Mouse (Mus musculus) CD4-positive, CD25-positive, alpha-beta regulatory T cell, adult 4 months (primary cell): ENCODE measurements around the gene Wdr61. TPM values are rescaled to one million over a fixed set of nuclear protein-coding genes. Genes with fewer than 3 reads are reported as not detected.

ENCODE experiments used
- ATAC-seq: one replicate; pipeline ENCODE4 v1.8.0; 2017
- polyA plus RNA-seq, 2 experiments: library from polyadenylated mRNA; unstranded; fragments of 100-300 nt; shearing (Covaris generic); gene quantifications; one replicate each; pipeline ENCODE4 v1.2.1; 2017

Gene Wdr61
- polyA plus RNA-seq, result 100 to 1,000 TPM; 127 to 147 TPM

DNA sequence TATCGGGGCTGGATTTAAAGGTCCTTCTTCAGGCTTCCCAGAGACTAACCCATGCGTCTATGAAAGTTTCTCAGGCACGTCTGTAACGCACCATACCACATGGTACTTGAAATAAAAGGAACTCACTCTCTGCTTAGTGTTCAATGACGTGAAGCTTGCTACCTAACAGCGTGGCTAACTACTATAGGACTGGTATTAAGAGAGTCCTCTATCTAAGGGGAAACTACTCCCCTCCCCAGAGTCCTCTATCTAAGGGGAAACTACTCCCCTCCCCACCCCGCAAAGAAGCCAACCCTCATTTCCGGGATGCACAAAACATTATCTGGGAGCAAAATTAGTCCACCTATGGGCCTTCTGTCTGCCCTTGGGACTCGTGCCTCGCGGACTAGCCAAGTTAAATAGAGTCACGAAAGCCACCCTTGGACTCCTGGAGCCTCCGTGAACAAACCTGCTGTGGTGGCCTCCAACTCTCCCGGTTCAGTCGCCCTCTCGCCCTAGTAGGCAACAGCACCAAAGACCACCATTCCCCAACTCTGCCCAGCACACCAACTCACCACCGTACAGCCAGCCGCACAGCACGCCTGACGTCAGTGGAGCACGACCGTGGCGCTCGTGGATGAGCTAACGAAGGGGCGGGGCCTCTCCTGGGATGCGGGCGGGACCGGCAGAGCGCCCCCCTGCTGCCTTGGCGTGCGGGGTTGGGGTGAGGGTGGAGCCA lies at the start of gene Wdr61:
TSS of gene Wdr61 (minus strand) at position 599 of the 718 bp plus-strand sequence.
- peak; percentile 94 for ATAC-seq

GRCm38 (mm10) chr9:54784003-54784402 lies 49.7 kb upstream of the Wdr61 start:
- no peak for ATAC-seq

DNA sequence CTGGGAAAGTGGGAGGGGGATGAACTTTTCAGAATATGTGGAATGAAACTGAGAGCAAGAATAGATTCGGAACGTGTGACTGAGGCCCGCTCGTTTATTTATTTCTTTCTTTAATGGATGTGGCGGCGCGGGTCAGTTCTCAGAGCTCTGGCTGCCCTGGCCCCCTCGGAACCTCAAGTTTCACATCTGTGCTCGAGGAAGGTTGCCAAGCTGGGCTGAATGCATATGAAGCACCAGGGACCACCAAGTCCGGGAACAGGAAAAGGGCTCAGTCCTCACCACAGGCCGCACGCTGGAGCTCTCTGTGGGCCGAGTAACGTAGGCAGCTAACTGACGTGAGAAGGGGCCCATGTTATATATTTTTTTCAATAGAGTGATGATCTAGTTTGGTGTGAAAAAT lies 48.2 kb upstream of the Wdr61 start:
- no peak for ATAC-seq

DNA sequence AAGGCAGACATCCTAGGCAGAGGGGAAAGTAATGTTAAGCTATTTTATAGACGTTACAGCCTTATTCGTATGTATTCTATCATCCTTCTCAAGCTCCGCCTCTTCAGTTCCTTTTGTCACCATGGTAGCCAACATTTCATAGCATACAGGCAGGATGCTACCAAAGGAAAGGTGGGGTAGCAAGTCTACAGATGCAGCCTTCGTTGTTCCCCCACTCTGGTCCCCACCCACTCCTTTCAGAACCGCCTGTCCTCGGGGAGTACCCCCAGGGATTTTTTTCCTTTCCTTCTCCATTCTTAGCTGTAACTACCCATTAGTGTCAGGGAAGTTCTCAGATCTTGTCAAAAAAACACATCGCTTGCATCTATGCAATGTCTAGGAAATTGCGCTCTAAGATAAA lies 45.0 kb upstream of the Wdr61 start:
- no peak for ATAC-seq

DNA sequence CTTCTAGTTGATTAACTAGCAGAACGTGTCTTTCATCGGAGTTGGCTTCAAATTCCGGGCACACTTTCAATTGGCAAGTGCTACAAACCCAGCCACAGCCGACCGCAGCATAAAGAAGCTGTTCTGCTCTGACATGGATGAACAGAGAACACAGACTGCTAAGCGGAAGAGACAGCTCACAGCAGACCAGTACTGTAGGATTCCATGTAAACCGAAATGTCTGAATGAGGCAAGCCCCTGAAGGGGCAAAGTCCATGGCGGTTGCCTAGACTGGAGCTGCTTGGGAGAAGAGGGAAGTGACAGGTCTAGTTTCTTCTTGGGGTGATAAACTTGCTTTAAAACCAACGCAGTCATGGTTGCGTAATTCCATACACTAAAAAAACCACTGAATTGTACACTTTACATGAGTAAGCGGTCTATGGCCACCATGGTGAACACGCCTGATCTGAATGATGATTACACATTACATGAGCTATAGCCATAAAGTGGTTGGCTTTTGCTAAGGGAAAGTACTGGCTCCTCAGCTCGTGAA lies 42.2 kb upstream of the Wdr61 start:
- no peak for ATAC-seq

- ATAC-seq, result no peak
Observed at GRCm38 (mm10) chr9:54770140-54770780, 35.9 kb upstream of the Wdr61 start.

DNA sequence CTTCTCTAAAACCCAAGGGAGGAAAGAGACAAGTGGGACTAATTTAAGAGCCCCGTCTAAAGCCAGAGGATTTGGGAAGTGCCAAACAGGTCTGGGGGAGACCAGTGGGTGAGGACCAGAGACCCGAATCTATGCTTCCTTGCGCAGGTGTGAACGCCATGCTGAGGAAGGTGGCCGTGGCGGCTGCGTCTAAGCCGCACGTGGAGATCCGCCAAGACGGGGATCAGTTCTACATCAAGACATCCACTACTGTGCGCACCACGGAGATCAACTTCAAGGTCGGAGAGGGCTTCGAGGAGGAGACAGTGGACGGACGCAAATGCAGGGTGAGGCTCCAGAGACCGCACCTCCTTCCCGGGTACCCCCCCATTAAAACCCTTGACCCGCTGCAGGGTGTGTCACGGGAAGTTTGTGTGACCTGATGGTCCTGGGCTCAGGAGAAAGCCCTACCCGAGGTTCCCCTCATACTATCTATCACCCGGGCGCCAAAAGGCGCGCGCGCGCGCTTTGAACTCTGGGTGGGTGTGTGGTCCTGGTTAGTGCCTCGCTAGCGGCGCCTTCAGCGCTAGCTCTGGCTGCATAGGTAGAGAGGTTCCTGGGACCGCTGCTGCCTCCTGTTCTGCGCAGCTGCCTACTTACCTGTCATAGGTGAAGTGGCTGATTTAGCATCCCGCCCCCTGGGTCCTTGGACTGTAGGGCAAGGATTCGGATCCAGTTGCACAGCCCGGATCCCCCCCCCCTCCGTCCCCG lies 31.2 kb upstream of the Wdr61 start:
- ATAC-seq, result no peak

DNA sequence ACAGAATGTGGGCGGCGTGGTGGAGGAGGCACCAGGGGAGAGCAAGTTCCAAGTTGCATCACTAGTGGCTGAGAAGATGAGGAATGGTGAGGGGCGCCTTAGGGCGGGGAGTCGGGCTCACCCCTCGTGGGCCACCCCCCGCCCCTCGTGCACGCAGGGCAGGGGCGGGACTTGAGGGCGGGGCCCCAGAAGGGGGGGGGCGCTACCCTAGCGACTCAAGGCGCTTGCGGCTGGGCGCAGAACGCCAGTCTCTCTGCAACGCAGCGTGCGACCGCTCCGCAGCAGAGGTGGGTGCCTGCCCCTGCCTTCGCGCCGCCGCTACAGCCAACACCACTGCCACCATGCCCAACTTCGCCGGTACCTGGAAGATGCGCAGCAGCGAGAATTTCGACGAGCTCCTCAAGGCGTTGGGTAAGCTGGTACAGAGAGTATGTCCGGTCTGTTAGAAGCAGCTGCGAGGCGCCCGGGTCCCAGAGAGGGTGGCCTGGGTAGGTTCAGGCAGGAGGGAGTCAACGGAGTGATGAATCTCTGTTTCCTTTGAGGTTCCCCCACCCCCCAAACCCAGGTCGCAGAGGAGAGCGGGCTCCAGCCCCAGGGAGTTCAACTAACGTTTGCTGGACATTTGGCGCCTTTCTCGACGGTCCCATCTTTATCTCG lies 30.4 kb upstream of the Wdr61 start, which contains the start of gene Crabp1:
TSS of gene Crabp1 (plus strand) at position 188 of the 657 bp plus-strand sequence.
- no peak for ATAC-seq

- ATAC-seq, result no peak
Observed at GRCm38 (mm10) chr9:54764091-54764490, 29.8 kb upstream of the Wdr61 start.

GRCm38 (mm10) chr9:54759592-54759991 lies 25.3 kb upstream of the Wdr61 start:
- ATAC-seq, result no peak

- no peak for ATAC-seq
Observed at GRCm38 (mm10) chr9:54752944-54753295, 18.6 kb upstream of the Wdr61 start.

GRCm38 (mm10) chr9:54752201-54752943 lies 18.1 kb upstream of the Wdr61 start:
- no peak for ATAC-seq

DNA sequence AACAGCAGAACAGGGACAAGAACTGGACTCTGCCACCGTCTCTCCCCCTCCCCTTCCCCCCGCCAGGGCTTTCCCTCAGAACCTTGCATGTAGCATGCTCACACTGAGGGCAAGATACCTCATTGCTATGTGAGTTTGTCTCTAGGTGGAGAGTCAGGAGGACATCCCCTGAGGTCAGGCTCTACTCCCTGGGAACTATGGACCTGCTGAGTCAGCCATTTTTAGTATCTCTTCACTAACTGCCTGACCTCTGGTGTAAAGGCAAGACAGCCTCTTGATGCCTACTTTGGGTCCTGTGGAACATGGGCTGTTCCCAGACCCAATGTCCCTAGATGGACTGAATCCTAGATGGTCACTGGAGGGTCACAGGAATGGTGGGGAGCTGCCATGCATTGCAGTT lies 17.4 kb upstream of the Wdr61 start:
- ATAC-seq, result no peak

- ATAC-seq, result no peak
Observed at GRCm38 (mm10) chr9:54750215-54750981, 16.1 kb upstream of the Wdr61 start.

DNA sequence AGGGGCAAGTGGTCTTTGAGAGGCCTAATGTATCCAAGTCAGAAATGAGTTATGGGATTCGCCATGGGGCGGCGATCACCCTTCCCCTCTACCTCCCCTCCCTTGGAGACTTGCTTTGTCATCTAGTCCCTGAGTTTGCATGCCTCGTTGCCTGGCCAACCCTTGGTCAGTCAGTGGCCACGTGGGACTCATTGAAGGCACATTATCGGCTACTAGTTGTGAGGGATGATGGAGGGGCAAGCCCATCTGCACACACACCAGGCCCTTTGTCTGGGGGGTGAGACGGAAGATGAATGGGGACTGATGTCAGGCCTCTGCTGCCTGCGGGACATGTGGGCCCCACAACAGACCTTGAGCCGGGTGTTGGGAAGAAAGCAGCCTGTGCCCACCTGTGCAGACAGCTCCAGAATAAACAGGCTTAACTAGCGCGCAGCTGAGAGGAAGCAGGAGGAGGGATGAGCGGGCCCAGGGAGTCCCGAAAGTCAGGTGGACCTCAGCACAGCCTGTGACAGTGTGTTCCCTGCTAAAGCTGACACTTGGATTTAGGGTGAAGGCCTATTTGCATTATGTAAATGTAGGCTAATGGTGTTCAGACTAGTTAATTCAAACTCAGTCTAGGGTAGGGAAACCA lies 11.5 kb upstream of the Wdr61 start:
- ATAC-seq, result no peak

- ATAC-seq, result no peak
Observed at GRCm38 (mm10) chr9:54743891-54744290, 9.6 kb upstream of the Wdr61 start.

GRCm38 (mm10) chr9:54738376-54738775 lies 4.1 kb upstream of the Wdr61 start:
- no peak for ATAC-seq

- ATAC-seq, result peak; percentile 32
Observed at GRCm38 (mm10) chr9:54736284-54736701, 2.0 kb upstream of the Wdr61 start.

DNA sequence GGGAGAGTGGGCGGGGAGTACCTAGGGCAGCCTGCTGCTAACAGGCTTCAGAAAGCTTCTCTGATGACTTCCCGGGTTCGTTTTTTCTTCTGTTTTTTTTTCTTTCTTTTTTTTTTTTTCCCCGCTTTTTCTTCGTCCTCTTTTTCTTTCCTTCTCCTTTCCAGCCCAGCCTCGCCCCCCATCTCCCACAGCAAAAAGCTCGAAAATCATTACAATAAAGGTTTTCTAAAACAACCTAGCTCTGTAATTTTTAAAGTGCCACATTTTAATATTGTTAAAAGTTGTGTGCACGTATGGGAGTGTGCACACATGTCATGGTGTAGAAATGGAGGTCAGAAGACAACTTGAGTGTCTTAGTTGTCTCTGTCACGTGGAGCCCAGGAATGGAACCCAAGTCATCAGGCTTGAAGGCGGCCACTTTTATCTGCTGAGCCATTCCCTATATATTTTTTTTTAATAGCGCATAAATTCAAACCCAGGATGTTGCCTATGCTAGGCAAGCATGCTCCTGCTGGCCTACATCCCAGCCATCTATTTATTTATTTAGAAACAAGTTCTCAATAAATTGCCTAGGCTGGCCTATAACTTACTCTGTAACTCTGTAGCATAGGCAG lies 427 bp upstream of the Wdr61 start:
- ATAC-seq, result no peak

- ATAC-seq, result no peak
Observed at GRCm38 (mm10) chr9:54732122-54732521, 2.2 kb downstream of the Wdr61 start.
